Mouse (Mus musculus): ENCODE results near the gene Epb41. TPM values are rescaled to one million over a fixed set of nuclear protein-coding genes. Genes with fewer than 3 reads are reported as not detected.

Gene Epb41
- total and polyA plus RNA-seq, 2 experiments from 2014 or later: 36.5 to 65.0 TPM

- no peak overlapping the region for H3K4me3 ChIP-seq (ENCODE audit: low read depth, low read length)
- 0 out of 2 replicates have a peak, but pooled peaks cover 3% of the 10 kb centered on the region for H3K36me3 ChIP-seq (ENCODE audit: insufficient read depth)
- no peak overlapping the region for H3K4me2 ChIP-seq (ENCODE audit: low read depth)
- no peak overlapping the region for H3K9ac ChIP-seq
- DNase-seq (no peak), ATAC-seq (no peak)
- 85% methylated on average over 4 of the region's 4 CpGs for WGBS
- H3K4me1 ChIP-seq (ENCODE audit: insufficient read depth): no peaks in the 10 kb centered on the region
- no peaks in the 10 kb centered on the region for H3K9me3 ChIP-seq (ENCODE audit: low read length)
- no peaks in the 10 kb centered on the region for H3K27me3 ChIP-seq (ENCODE audit: insufficient read depth, low read length)
- no peak for TF ChIP-seq CTCF (IDR thresholded peaks at IDR 0.05; ENCODE audit: low read depth)
- no peak overlapping the region for H3K27ac ChIP-seq (ENCODE audit: low read depth, low read length)
These were observed 134.3 kb downstream of the Epb41 start for GRCm38 (mm10) chr4:131940846-131941245.

GRCm38 (mm10) chr4:131939459-131939858 lies 135.7 kb downstream of the Epb41 start:
- Histone ChIP-seq H3K36me3 (ENCODE audit: insufficient read depth) (peaks cover 15% of the 10 kb centered on the region), H3K27me3 (ENCODE audit: insufficient read depth, low read length) (no peaks in the 10 kb centered on the region), H3K4me3 (ENCODE audit: low read depth, low read length) (no peak overlapping the region), H3K4me2 (ENCODE audit: low read depth) (no peak overlapping the region), H3K9ac (no peak overlapping the region), H3K27ac (ENCODE audit: low read depth, low read length) (no peak overlapping the region), H3K4me1 (ENCODE audit: insufficient read depth) (no peaks in the 10 kb centered on the region), H3K9me3 (ENCODE audit: low read length) (no peaks in the 10 kb centered on the region)
- whole genome bisulfite sequencing: 67% methylated on average over 2 of the region's 2 CpGs
- no peak for DNase-seq
- TF ChIP-seq CTCF (IDR thresholded peaks at IDR 0.05; ENCODE audit: low read depth): no peak
- ATAC-seq: no peak

- Histone ChIP-seq H3K27ac (ENCODE audit: low read depth, low read length) (no peak overlapping the region), H3K36me3 (ENCODE audit: insufficient read depth) (peaks cover 68% of the 10 kb centered on the region), H3K27me3 (ENCODE audit: insufficient read depth, low read length) (no peaks in the 10 kb centered on the region), H3K9ac (no peak overlapping the region), H3K4me1 (ENCODE audit: insufficient read depth) (no peaks in the 10 kb centered on the region), H3K4me3 (ENCODE audit: low read depth, low read length) (no peak overlapping the region), H3K4me2 (ENCODE audit: low read depth) (no peak overlapping the region), H3K9me3 (ENCODE audit: low read length) (no peaks in the 10 kb centered on the region)
- no peak for ATAC-seq
- no peak for TF ChIP-seq CTCF (IDR thresholded peaks at IDR 0.05; ENCODE audit: low read depth)
- whole genome bisulfite sequencing: 82% methylated on average over 6 of the region's 6 CpGs
- no peak for DNase-seq
These were observed 146.0 kb downstream of the Epb41 start for GRCm38 (mm10) chr4:131929146-131929545.

- H3K27me3 ChIP-seq (ENCODE audit: insufficient read depth, low read length): peaks cover 36% of the 10 kb centered on the region
- DNase-seq: no peak
- no peak for TF ChIP-seq CTCF (IDR thresholded peaks at IDR 0.05; ENCODE audit: low read depth)
These were observed 150.9 kb downstream of the Epb41 start for GRCm38 (mm10) chr4:131924096-131924810.

GRCm38 (mm10) chr4:131922404-131922803 lies 152.7 kb downstream of the Epb41 start:
- no peak for DNase-seq
- Histone ChIP-seq H3K9me3 (ENCODE audit: low read length) (no peaks in the 10 kb centered on the region), H3K4me1 (ENCODE audit: insufficient read depth) (no peaks in the 10 kb centered on the region), H3K27me3 (ENCODE audit: insufficient read depth, low read length) (peaks cover 51% of the 10 kb centered on the region), H3K4me3 (ENCODE audit: low read depth, low read length) (peak overlapping the region; percentile 49; the same call in 1 of the 2 replicates), H3K36me3 (ENCODE audit: insufficient read depth) (peaks cover 27% of the 10 kb centered on the region), H3K27ac (ENCODE audit: low read depth, low read length) (no peak overlapping the region), H3K9ac (no peak overlapping the region), H3K4me2 (ENCODE audit: low read depth) (no peak overlapping the region)
- WGBS: 56% methylated on average over 15 of the region's 15 CpGs
- no peak for TF ChIP-seq CTCF (IDR thresholded peaks at IDR 0.05; ENCODE audit: low read depth)
- no peak for ATAC-seq

More at GRCm38 (mm10) chr4:131924096-131924810, 150.9 kb downstream of the Epb41 start:
- 38% methylated on average over 6 of the region's 6 CpGs for WGBS
- no peaks in the 10 kb centered on the region for H3K4me1 ChIP-seq (ENCODE audit: insufficient read depth)
- H3K27ac ChIP-seq (ENCODE audit: low read depth, low read length): no peak overlapping the region
- ATAC-seq: no peak
- no peak overlapping the region for H3K4me3 ChIP-seq (ENCODE audit: low read depth, low read length)
- H3K9ac ChIP-seq: no peak overlapping the region
- peaks cover 44% of the 10 kb centered on the region for H3K36me3 ChIP-seq (ENCODE audit: insufficient read depth)
- no peak overlapping the region for H3K4me2 ChIP-seq (ENCODE audit: low read depth)
- no peaks in the 10 kb centered on the region for H3K9me3 ChIP-seq (ENCODE audit: low read length)

- peak within 1 kb of the TSS; percentile 35 for H3K9ac ChIP-seq
- H3K27me3 ChIP-seq (ENCODE audit: insufficient read depth, low read length): peaks cover 58% of the 10 kb centered on the region
- ATAC-seq (peak; percentile 18; the same call in 1 of the 2 replicates), DNase-seq (peak; percentile 13)
- peak within 1 kb of the TSS; percentile 49 for H3K4me3 ChIP-seq (ENCODE audit: low read depth, low read length)
- H3K4me1 ChIP-seq (ENCODE audit: insufficient read depth): no peaks in the 10 kb centered on the region
- H3K4me2 ChIP-seq (ENCODE audit: low read depth): peak within 1 kb of the TSS; percentile 80
- no peak for TF ChIP-seq CTCF (IDR thresholded peaks at IDR 0.05; ENCODE audit: low read depth)
- WGBS: 4% methylated on average over 93 of the region's 130 CpGs
- no peaks in the 10 kb centered on the region for H3K9me3 ChIP-seq (ENCODE audit: low read length)
- H3K36me3 ChIP-seq (ENCODE audit: insufficient read depth): peaks cover 22% of the 10 kb centered on the region
- no peak within 1 kb of the TSS for H3K27ac ChIP-seq (ENCODE audit: low read depth, low read length)
These were observed 153.4 kb downstream of the Epb41 start, which contains the start of gene Tmem200b for GRCm38 (mm10) chr4:131921461-131922346. Tmem200b (plus strand) TSS chr4:131921771.
